Mouse (Mus musculus) liver, embryonic 16.5 days (tissue): ENCODE results near the gene Tpr. TPM values are rescaled to one million over a fixed set of nuclear protein-coding genes. Genes with fewer than 3 reads are reported as not detected.

ENCODE experiments used
- ATAC-seq: fragments of 200-750 bp; cut with Nextera tagmentation; 2 replicates; pipeline ENCODE4 v1.8.0; 2017; ENCODE audit warnings: low read depth, mild to moderate bottlenecking, moderate number of reproducible peaks, moderate library complexity
- H3K27ac ChIP-seq: fragments of 300-500 bp; sonication (generic); 2 replicates; pipeline ENCODE4 v1.5.1; 2014; ENCODE audit warnings: mild to moderate bottlenecking, low read length
- H3K27me3 ChIP-seq: fragments of 300-500 bp; sonication (generic); 2 replicates; pipeline ENCODE4 v1.6.1; 2014; ENCODE audit warnings: low read depth, low read length, mixed read lengths; ENCODE audit not compliant: control insufficient read depth, insufficient read depth
- H3K36me3 ChIP-seq: fragments of 300-500 bp; sonication (generic); 2 replicates; pipeline ENCODE4 v1.6.1; 2014; ENCODE audit warnings: mild to moderate bottlenecking; ENCODE audit not compliant: control insufficient read depth, insufficient read depth
- H3K4me1 ChIP-seq: fragments of 300-500 bp; sonication (generic); 2 replicates; pipeline ENCODE4 v1.6.1; 2014; ENCODE audit warnings: low read depth, low read length, mixed read lengths; ENCODE audit not compliant: control insufficient read depth
- H3K4me2 ChIP-seq: fragments of 300-500 bp; sonication (generic); 2 replicates; pipeline ENCODE4 v1.6.1; 2014; ENCODE audit warnings: low read depth, low read length, mixed read lengths
- H3K4me3 ChIP-seq: fragments of 300-500 bp; sonication (generic); 2 replicates; pipeline ENCODE4 v1.5.1; 2014; ENCODE audit warnings: low read depth, mild to moderate bottlenecking, low read length
- H3K9ac ChIP-seq: fragments of 300-500 bp; sonication (generic); 2 replicates; pipeline ENCODE4 v1.6.1; 2014; ENCODE audit warnings: low read depth, low read length
- H3K9me3 ChIP-seq: fragments of 300-500 bp; sonication (generic); replicated peaks from 2 replicates; pipeline ENCODE4 v1.6.1; 2016; ENCODE audit warnings: low read length; ENCODE audit not compliant: control insufficient read depth
- WGBS: fragments of 180-500 bp; shearing (Covaris S2); extraction: QIAGEN DNeasy Blood & Tissue Kit; methylation state at CpG from one replicate; pipeline ENCODE4 v1.1.7; 2014; ENCODE audit not compliant: insufficient replicate concordance; 5-methylcytosine and 5-hydroxymethylcytosine counted together
- polyA plus RNA-seq: library from polyadenylated mRNA; unstranded; fragments of >200 nt; fragmentation: Nextera tagmentation; extraction: Ambion mirVana; gene quantifications from 2 replicates; pipeline ENCODE4 v1.2.1, GENCODE M21; 2015

Tpr gene
- polyA plus RNA-seq, 1 experiment from 2014 or later: 59.5 TPM

DNA sequence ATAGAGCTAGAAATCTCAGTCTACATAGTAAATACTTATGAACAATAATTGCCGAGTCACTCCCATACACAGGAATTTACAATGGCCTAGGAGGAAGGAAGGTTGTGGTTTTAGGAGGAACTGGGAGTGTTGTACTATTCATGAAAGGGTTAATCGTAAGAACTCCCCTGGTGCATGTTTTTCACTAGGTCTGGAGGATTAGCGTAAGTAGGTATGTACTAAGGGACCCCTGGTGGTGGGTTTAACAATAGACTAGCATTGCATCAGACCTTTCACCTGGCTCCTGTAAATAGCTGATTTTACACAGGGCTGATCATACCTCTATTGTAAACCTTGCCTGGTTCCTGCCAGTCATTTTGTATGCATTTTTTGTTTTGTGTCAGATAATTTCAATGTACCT lies 33.6 kb downstream of the Tpr start:
- no peaks in the 10 kb centered on the region for H3K4me1 ChIP-seq
- H3K4me3 ChIP-seq: no peak overlapping the region
- no peak overlapping the region for H3K9ac ChIP-seq
- no peak overlapping the region for H3K27ac ChIP-seq
- H3K9me3 ChIP-seq: no peaks in the 10 kb centered on the region
- no peaks in the 10 kb centered on the region for H3K27me3 ChIP-seq
- ATAC-seq: no peak
- H3K36me3 ChIP-seq: peaks cover 61% of the 10 kb centered on the region
- 64% methylated on average over 3 of the region's 3 CpGs for WGBS
- no peak overlapping the region for H3K4me2 ChIP-seq

DNA sequence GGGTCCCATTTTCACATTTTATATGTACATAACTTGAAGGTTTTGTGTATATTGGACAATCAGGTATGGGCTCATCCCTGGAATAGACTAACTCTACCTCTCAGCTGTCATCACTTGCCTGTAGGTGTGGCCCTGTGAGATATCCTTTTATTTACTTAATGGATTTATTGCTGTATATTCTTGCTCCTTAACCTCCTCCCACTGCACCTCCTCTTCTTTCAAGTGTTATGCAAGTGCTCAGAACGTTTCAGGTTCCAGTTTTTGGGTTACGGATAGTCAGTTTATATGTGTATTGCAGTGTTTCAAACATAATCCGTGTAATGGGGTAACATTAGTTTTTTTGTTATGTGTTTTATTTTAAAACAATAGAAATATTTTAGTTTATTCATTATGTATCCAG lies 46.0 kb downstream of the Tpr start:
- H3K36me3 ChIP-seq: peaks cover 58% of the 10 kb centered on the region
- H3K27me3 ChIP-seq: no peaks in the 10 kb centered on the region
- H3K4me2 ChIP-seq: no peak overlapping the region
- H3K4me3 ChIP-seq: no peak overlapping the region
- no peak overlapping the region for H3K9ac ChIP-seq
- no peaks in the 10 kb centered on the region for H3K4me1 ChIP-seq
- WGBS: 76% methylated on average over 3 of the region's 3 CpGs
- no peak overlapping the region for H3K27ac ChIP-seq
- no peaks in the 10 kb centered on the region for H3K9me3 ChIP-seq
- ATAC-seq: no peak

DNA sequence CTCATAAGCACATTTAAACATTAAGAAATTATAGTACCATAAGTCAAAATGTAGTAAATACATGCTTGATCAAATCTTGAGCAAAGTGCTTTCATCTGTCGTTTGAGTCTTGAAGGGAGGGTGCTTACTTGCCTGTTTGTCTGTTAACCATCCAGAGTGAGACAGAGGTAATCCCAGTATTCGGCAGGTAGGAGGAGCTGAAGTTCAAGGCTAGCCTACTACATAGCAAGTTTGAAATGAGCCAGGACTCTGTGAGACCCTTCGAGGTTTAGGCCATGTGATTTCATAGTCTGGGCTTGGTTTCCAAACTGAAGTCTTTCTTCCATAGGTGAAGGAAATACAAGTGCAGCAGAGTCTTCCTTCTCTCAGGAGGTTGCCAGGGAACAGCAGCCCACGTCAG lies 49.1 kb downstream of the Tpr start:
- Histone ChIP-seq H3K36me3 (peaks cover 57% of the 10 kb centered on the region), H3K27ac (no peak overlapping the region), H3K4me3 (no peak overlapping the region), H3K4me2 (no peak overlapping the region), H3K9ac (no peak overlapping the region), H3K9me3 (no peaks in the 10 kb centered on the region), H3K4me1 (no peaks in the 10 kb centered on the region), H3K27me3 (no peaks in the 10 kb centered on the region)
- 78% methylated on average over 4 of the region's 4 CpGs for WGBS
- ATAC-seq: no peak

DNA sequence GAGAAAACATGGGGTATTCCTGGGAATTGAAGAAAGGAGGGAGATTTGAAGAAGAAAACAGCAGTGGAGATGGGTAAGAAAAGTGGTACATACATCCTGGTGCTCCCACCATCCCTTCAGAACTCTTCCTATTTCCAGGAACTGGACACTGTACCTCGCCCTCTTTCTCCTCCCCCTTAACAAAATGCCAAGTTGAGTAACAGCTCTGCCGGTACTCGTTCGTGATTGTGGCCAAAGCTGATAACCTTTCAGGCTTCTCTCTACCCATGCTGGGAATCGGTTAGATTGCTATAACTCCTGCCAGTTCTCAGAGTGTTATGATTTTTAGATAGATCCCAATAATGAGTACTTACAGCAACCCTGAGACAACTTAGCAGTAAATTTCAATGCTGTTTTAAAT lies 66.3 kb downstream of the Tpr start:
- H3K4me2 ChIP-seq: no peak overlapping the region
- H3K9me3 ChIP-seq: no peaks in the 10 kb centered on the region
- H3K36me3 ChIP-seq: no peaks in the 10 kb centered on the region
- no peak overlapping the region for H3K9ac ChIP-seq
- no peak overlapping the region for H3K27ac ChIP-seq
- no peak for ATAC-seq
- H3K27me3 ChIP-seq: no peaks in the 10 kb centered on the region
- no peak overlapping the region for H3K4me3 ChIP-seq
- WGBS: 10% methylated on average over 5 of the region's 5 CpGs
- H3K4me1 ChIP-seq: no peaks in the 10 kb centered on the region

DNA sequence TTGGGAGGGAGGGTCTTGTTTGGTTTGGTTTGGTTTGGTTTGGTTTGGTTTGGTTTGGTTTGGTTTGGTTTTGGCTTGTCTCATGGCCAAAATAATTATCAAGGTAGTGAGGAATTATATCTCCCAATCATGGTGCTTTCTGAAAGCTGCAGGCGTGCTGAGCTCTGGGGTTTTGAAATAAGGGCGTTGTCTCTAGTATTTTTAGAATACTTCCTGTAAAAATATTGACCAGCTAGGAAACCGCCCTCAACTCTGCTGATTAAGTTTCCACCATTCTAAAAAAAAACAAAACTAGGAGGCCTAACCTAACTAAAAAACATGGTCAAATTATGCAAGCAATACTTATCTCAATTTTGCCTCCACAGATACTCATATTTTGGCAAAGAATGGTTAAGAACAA lies 67.0 kb downstream of the Tpr start:
- no peaks in the 10 kb centered on the region for H3K27me3 ChIP-seq
- H3K27ac ChIP-seq: no peak overlapping the region
- no peak overlapping the region for H3K4me2 ChIP-seq
- WGBS: 15% methylated on average over 3 of the region's 3 CpGs
- H3K9me3 ChIP-seq: no peaks in the 10 kb centered on the region
- ATAC-seq: no peak
- H3K36me3 ChIP-seq: no peaks in the 10 kb centered on the region
- H3K4me1 ChIP-seq: no peaks in the 10 kb centered on the region
- H3K4me3 ChIP-seq: no peak overlapping the region
- H3K9ac ChIP-seq: no peak overlapping the region

DNA sequence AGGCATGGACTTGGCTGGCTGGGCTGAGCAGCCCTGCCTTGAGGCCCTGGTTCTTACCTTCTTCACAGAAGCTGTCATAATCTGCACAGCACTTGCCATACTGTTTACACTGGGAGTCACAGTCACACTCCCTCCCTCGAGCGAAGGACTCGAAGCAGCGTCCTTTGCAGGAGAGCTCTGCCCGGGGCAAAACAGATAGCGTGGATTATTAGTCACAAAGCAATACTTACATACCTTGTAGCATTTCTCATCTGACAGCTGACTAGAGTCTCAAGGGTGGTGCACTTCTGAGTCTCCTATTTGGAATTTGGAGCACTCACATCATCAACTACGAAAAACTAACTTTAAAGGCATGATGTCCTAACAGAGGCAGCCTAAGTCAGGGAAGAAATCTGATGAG lies 68.0 kb downstream of the Tpr start:
- H3K27ac ChIP-seq: no peak overlapping the region
- no peaks in the 10 kb centered on the region for H3K4me1 ChIP-seq
- no peak for ATAC-seq
- H3K36me3 ChIP-seq: no peaks in the 10 kb centered on the region
- no peaks in the 10 kb centered on the region for H3K9me3 ChIP-seq
- 66% methylated on average over 7 of the region's 7 CpGs for WGBS
- no peak overlapping the region for H3K4me2 ChIP-seq
- H3K4me3 ChIP-seq: no peak overlapping the region
- H3K9ac ChIP-seq: no peak overlapping the region
- no peaks in the 10 kb centered on the region for H3K27me3 ChIP-seq

DNA sequence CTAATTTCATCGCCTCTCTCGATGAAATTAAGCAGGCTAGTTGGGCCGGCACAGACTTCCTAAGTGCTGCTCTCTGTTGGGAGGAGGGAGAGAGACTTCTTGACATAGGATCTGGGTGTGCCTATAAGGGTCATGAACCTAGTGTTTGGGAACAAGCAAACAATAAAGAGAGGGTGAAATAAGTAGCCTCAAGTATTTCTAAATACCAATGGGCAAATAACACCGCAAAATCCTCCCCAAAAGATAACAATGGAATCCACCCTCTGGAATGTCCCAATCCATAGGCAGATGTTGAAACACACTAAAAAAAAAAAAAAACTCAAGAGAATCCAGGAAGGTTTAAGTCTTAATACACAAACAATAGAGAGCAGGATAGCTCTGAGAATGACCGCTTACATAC lies 70.4 kb downstream of the Tpr start:
- no peak overlapping the region for H3K9ac ChIP-seq
- no peak overlapping the region for H3K27ac ChIP-seq
- no peaks in the 10 kb centered on the region for H3K27me3 ChIP-seq
- H3K4me3 ChIP-seq: no peak overlapping the region
- ATAC-seq: no peak
- no peak overlapping the region for H3K4me2 ChIP-seq
- H3K9me3 ChIP-seq: no peaks in the 10 kb centered on the region
- no peaks in the 10 kb centered on the region for H3K4me1 ChIP-seq
- 64% methylated on average over 5 of the region's 5 CpGs for WGBS
- H3K36me3 ChIP-seq: no peaks in the 10 kb centered on the region

DNA sequence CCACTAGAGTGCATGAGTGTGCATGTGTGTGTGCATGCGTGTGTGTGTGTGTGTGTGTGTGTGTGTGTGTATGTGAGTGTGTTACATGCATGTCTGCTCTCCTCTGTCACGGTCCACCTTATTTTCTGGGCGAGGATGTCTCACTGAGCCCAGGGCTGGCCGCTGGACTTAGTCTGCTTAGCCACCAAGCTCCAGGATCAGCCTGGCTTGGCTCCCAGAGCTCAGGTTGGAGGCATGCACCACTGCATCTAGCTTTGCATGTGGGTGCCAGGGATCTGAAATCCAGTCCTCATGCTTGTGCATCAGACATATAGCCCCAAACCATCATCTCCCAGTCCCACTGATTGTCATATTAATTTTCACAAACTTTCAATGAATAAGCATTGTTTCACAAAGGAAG lies 71.1 kb downstream of the Tpr start:
- 81% methylated on average over 4 of the region's 4 CpGs for WGBS
- Histone ChIP-seq H3K4me3 (no peak overlapping the region), H3K36me3 (no peaks in the 10 kb centered on the region), H3K9me3 (no peaks in the 10 kb centered on the region), H3K27me3 (no peaks in the 10 kb centered on the region), H3K27ac (no peak overlapping the region), H3K4me1 (no peaks in the 10 kb centered on the region), H3K4me2 (no peak overlapping the region), H3K9ac (no peak overlapping the region)
- no peak for ATAC-seq

DNA sequence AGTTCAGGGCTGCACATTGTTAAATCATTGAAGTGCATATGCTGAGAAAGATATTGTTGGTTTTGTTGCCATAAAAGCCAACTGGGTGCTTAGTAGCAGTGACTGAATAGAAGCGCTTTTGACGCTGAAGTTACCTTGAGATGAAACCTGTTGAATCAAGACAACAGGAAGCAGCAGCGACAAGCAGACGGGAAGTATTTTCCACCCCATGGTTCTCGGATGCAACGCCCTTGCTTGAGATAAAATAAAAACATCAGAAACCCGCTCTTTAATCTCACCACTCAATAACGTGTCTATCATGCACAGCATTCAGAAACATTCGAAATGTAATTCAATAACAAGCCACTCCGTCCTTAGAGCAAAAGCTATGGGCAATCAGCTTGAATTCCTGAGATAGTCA lies 72.7 kb downstream of the Tpr start:
- Histone ChIP-seq H3K4me3 (no peak overlapping the region), H3K4me1 (no peaks in the 10 kb centered on the region)

DNA sequence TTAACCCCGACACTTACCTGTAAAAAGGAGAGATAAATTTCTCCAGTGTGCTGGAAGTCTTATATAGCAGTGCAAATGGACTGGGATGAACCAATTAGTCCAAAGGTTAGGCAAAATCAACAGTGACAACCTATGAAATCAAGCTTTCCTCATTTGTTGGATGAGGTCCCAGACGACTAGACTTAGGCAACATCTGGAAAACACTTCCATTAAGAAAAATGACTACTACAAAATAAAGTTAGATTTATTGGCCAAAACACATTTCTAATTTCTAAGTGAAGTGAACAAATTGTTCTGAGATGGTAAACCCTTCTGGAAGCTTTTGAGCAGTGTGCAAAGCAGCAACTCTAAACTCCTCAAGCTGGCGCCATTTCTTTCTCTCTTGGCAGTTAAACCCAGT lies 73.5 kb downstream of the Tpr start, which contains the start of gene Prg4:
Gene Prg4 (minus strand): TSS at position 34 of the 400 bp plus-strand sequence.
- H3K9me3 ChIP-seq: no peaks in the 10 kb centered on the region
- H3K4me3 ChIP-seq: no peak within 1 kb of the TSS
- H3K4me2 ChIP-seq: no peak within 1 kb of the TSS
- 69% methylated on average over 3 of the region's 3 CpGs for WGBS
- no peaks in the 10 kb centered on the region for H3K4me1 ChIP-seq
- ATAC-seq: no peak
- H3K27me3 ChIP-seq: no peaks in the 10 kb centered on the region
- no peak within 1 kb of the TSS for H3K27ac ChIP-seq
- H3K9ac ChIP-seq: no peak within 1 kb of the TSS
- H3K36me3 ChIP-seq: no peaks in the 10 kb centered on the region

More for the DNA sequence above, 72.7 kb downstream of the Tpr start:
- WGBS: 53% methylated on average over 10 of the region's 10 CpGs
- H3K36me3 ChIP-seq: no peaks in the 10 kb centered on the region
- H3K9me3 ChIP-seq: no peaks in the 10 kb centered on the region
- no peak overlapping the region for H3K4me2 ChIP-seq
- no peak overlapping the region for H3K27ac ChIP-seq
- H3K27me3 ChIP-seq: no peaks in the 10 kb centered on the region
- H3K9ac ChIP-seq: no peak overlapping the region
- ATAC-seq: no peak
